Mouse (Mus musculus): ENCODE measurements around the gene Rps26. TPM values are rescaled to one million over a fixed set of nuclear protein-coding genes. Genes with fewer than 3 reads are reported as not detected.
A peak's percentile ranks its signal among the peaks of the same experiment; 100 is the strongest.
"Not testable (repeated sequence)": the region's sequence is repeated elsewhere in the genome, so short reads cannot be mapped to it uniquely, and the experiment has no call there.

Rps26 gene
- total and polyA plus RNA-seq, 3 experiments, result 229 to 337 (median 279) TPM

DNA sequence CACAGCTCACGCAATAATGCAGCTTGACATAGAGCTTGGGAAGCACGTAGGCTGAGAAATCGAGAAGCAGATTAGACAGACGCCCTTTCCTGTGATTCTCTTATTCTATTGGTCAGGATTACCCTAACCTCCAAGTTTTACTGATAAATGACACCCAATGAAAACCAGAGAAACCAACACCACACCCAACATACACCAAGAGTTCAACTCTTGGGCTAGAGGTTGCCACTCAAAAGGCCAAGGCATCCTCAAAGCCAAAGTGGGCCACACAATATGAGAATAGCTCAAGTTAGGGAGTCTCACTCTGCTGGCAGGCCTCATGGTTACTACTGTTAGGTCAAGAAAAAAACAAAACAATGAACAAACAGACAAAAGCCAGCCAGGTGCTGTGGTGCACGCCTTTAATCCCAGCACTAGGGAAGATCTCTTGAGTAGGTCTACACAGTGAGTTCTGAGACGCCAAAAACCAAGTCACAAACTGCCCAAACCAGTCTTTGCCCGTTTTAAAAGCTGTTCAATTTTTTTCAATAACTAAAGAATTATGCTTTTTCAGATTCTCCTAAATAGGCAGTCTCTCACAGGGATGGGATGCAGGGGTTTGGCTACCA lies 1.2 kb downstream of the Rps26 start:
- Histone ChIP-seq H3K9ac (ENCODE audit: low read depth, low read length) (peak overlapping the region; percentile 90), H3K27ac (peak overlapping the region; percentile 100), H3K4me3 (peak overlapping the region; percentile 77), H3K27me3 (ENCODE audit: control insufficient read depth, insufficient read depth, low read length) (no peaks in the 10 kb centered on the region), H3K79me2 (replicated peaks; ENCODE audit: control insufficient read depth, insufficient read depth, low read length) (no peaks in the 10 kb centered on the region), H3K4me1 (ENCODE audit: control insufficient read depth, insufficient read depth, low read length) (peaks cover 3% of the 10 kb centered on the region), H3K36me3 (ENCODE audit: control insufficient read depth, insufficient read depth, low read length) (peaks cover 5% of the 10 kb centered on the region)
- DNase-seq, result no peak
- intact Hi-C loops (cut with DNase I), result loop anchor here (5.0 to 10.0 kb wide), 3 partner anchors 73 to 323 kb away; partner anchors contain the start of genes Gdf11 and Pan2
- no peak for TF ChIP-seq POLR2A (IDR thresholded peaks at IDR 0.05; ENCODE audit: insufficient read depth, low read depth, low read length)
- TF ChIP-seq CTCF (IDR thresholded peaks at IDR 0.05), result no peak
- no peak for TF ChIP-seq EP300 (IDR thresholded peaks at IDR 0.05; ENCODE audit: insufficient read depth, low read depth, low read length)
- 34% methylated on average over 7 of the region's 7 CpGs for WGBS

DNA sequence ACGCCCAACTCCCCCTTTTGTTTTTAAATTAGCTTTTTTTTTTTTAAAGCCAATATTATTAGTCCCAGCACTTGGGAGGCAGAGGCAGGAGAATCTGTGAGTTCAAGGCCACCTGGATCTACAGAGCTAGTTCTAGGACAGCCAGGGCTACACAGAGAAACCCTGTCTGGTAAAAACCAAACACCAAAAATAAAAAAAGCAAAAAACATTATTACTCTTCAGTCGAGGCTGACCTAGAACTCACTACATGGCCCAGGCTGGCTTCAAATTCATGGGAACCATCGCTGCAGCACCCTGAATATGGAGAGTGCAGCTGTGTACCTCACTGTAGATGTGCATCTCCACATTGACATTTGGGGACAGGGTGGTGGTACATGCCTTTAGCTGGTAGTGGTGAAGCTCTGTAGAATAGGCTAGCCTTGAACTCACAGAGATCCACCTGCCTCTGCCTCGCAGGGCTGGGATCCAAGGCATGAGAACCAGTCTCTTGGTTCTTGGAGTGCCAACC lies 3.4 kb downstream of the Rps26 start:
- not testable (repeated sequence) for H3K4me1 ChIP-seq (ENCODE audit: control insufficient read depth, insufficient read depth, low read length); H3K9ac ChIP-seq (ENCODE audit: low read depth, low read length); H3K27me3 ChIP-seq (ENCODE audit: control insufficient read depth, insufficient read depth, low read length); H3K4me3 ChIP-seq; H3K36me3 ChIP-seq (ENCODE audit: control insufficient read depth, insufficient read depth, low read length); H3K79me2 ChIP-seq (replicated peaks; ENCODE audit: control insufficient read depth, insufficient read depth, low read length); DNase-seq; H3K27ac ChIP-seq
- WGBS, result 90% methylated on average over 4 of the region's 4 CpGs
- intact Hi-C loops (cut with DNase I), result loop anchor here (10.0 kb wide), 1 partner anchor 272 kb away; the partner anchor contains the start of gene Gdf11

DNA sequence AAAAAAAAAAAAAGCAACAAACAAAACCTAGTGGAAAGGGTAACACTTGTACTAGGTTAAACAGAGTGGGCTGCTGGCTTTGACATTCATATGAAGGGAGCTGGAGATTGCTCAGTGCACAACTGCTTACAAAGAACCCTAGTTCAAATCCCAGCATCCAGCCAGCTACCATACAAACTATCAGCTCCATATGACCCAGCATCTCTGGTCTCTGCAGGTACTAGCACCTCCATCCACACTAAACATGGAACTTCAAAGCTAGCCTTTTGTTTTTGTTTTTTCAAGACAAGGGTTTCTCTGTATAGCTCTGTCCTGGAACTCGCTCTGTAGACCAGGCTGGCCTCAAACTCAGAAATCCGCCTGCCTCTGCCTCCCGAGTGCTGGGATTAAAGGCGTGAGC lies 3.8 kb downstream of the Rps26 start:
- peaks cover 5% of the 10 kb centered on the region for H3K36me3 ChIP-seq (ENCODE audit: control insufficient read depth, insufficient read depth, low read length)
- no peaks in the 10 kb centered on the region for H3K79me2 ChIP-seq (replicated peaks; ENCODE audit: control insufficient read depth, insufficient read depth, low read length)
- peaks cover 3% of the 10 kb centered on the region for H3K4me1 ChIP-seq (ENCODE audit: control insufficient read depth, insufficient read depth, low read length)
- intact Hi-C loops (cut with DNase I), result loop anchor here (10.0 kb wide), 1 partner anchor 272 kb away; the partner anchor contains the start of gene Gdf11
- no peak overlapping the region for H3K4me3 ChIP-seq
- H3K27ac ChIP-seq, result no peak overlapping the region
- H3K9ac ChIP-seq (ENCODE audit: low read depth, low read length), result no peak overlapping the region
- no peaks in the 10 kb centered on the region for H3K27me3 ChIP-seq (ENCODE audit: control insufficient read depth, insufficient read depth, low read length)
- TF ChIP-seq POLR2A (IDR thresholded peaks at IDR 0.05; ENCODE audit: insufficient read depth, low read depth, low read length) (no peak), CTCF (IDR thresholded peaks at IDR 0.05) (no peak), EP300 (IDR thresholded peaks at IDR 0.05; ENCODE audit: insufficient read depth, low read depth, low read length) (no peak)
- DNase-seq, result no peak
- WGBS, result 93% methylated on average over 4 of the region's 4 CpGs

DNA sequence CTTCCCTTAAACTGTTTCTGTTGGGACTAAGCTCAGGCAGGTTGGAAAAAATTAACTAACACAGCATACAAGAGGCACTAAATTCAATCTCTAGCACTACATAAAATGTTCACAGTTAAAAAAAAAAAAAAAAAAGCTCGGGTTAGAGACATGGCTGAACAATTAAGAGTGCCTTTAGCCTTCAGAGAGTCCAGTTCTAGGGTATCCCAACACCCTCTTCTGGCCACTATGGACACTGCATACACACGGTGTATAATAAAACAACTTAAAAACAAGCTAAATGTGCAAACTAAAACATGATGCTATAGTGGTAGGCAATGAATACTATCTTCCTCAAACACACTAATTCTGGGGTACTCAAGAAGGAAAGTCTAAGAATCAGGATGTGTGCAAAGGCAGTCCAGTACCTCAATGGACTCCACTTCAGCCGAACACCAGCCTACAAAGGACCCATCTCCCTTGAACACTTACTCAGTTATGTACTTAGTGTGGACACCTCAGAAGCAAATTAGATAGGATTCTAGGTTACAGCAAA lies 4.5 kb downstream of the Rps26 start:
- peaks cover 5% of the 10 kb centered on the region for H3K36me3 ChIP-seq (ENCODE audit: control insufficient read depth, insufficient read depth, low read length)
- WGBS, result 78% methylated on average over 3 of the region's 3 CpGs
- H3K79me2 ChIP-seq (replicated peaks; ENCODE audit: control insufficient read depth, insufficient read depth, low read length), result no peaks in the 10 kb centered on the region
- H3K9ac ChIP-seq (ENCODE audit: low read depth, low read length), result no peak overlapping the region
- no peak overlapping the region for H3K4me3 ChIP-seq
- intact Hi-C loops (cut with DNase I), result loop anchor here (10.0 kb wide), 1 partner anchor 273 kb away; the partner anchor contains the start of gene Gdf11
- TF ChIP-seq CTCF (IDR thresholded peaks at IDR 0.05) (peak; percentile 11; the same call in 1 of the 2 replicates), EP300 (IDR thresholded peaks at IDR 0.05; ENCODE audit: insufficient read depth, low read depth, low read length) (no peak), POLR2A (IDR thresholded peaks at IDR 0.05; ENCODE audit: insufficient read depth, low read depth, low read length) (0 out of 2 replicates have a peak, but pooled peaks have one; percentile 7)
- H3K27me3 ChIP-seq (ENCODE audit: control insufficient read depth, insufficient read depth, low read length), result no peaks in the 10 kb centered on the region
- H3K27ac ChIP-seq, result no peak overlapping the region
- H3K4me1 ChIP-seq (ENCODE audit: control insufficient read depth, insufficient read depth, low read length), result peaks cover 3% of the 10 kb centered on the region
- DNase-seq, result no peak

DNA sequence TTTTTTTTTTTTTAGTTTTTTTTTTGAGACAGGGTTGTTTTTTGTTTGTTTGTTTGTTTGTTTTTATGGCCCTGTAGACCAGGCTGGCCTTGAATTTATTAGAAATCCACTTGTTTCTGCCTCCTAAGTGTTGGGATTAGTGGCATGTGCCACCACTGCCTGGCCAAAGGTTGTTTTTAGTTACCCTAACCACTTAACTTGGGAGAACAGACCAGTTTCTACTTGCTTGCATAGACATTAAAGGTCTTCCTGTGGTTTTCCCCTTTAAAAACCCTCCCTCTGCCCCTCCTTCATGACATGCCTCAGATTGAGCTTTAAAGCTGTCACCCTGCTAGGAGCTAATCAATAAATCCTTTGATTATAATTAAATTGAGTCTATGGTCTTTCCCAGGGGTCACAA lies 6.3 kb downstream of the Rps26 start:
- H3K4me3 ChIP-seq, result no peak overlapping the region
- TF ChIP-seq CTCF (IDR thresholded peaks at IDR 0.05) (no peak), POLR2A (IDR thresholded peaks at IDR 0.05; ENCODE audit: insufficient read depth, low read depth, low read length) (no peak), EP300 (IDR thresholded peaks at IDR 0.05; ENCODE audit: insufficient read depth, low read depth, low read length) (no peak)
- no peaks in the 10 kb centered on the region for H3K79me2 ChIP-seq (replicated peaks; ENCODE audit: control insufficient read depth, insufficient read depth, low read length)
- no peaks in the 10 kb centered on the region for H3K27me3 ChIP-seq (ENCODE audit: control insufficient read depth, insufficient read depth, low read length)
- no peak overlapping the region for H3K9ac ChIP-seq (ENCODE audit: low read depth, low read length)
- intact Hi-C loops (cut with DNase I), result loop anchor here (10.0 kb wide), 1 partner anchor 275 kb away; the partner anchor contains the start of gene Gdf11
- DNase-seq, result no peak
- peaks cover 2% of the 10 kb centered on the region for H3K36me3 ChIP-seq (ENCODE audit: control insufficient read depth, insufficient read depth, low read length)
- H3K27ac ChIP-seq, result no peak overlapping the region
- H3K4me1 ChIP-seq (ENCODE audit: control insufficient read depth, insufficient read depth, low read length), result no peaks in the 10 kb centered on the region; the same call in 1 of the 2 replicates

DNA sequence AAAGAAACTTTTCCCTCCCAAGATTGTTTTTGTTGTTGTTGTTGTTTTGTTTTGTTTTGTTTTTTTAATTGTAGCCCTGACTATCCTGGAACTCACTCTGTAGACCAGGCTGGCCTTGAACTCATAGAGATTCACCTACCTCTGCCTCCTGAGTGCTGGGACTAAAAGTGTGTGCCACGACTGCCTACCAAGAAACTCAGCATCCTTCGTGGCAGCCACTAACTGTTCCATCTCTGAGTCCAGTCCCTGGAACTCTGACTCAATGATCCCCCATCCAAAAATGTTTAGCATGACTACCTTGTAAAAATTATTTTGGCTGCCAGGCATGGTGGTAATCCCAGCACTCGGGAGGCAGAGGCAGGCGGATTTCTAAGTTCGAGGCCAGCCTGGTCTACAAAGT lies 7.4 kb downstream of the Rps26 start:
- H3K4me1 ChIP-seq (ENCODE audit: control insufficient read depth, insufficient read depth, low read length); DNase-seq; H3K27me3 ChIP-seq (ENCODE audit: control insufficient read depth, insufficient read depth, low read length); H3K9ac ChIP-seq (ENCODE audit: low read depth, low read length); H3K27ac ChIP-seq; H3K79me2 ChIP-seq (replicated peaks; ENCODE audit: control insufficient read depth, insufficient read depth, low read length); intact Hi-C loops (cut with DNase I); H3K36me3 ChIP-seq (ENCODE audit: control insufficient read depth, insufficient read depth, low read length); H3K4me3 ChIP-seq: not testable (repeated sequence)
- 82% methylated on average over 5 of the region's 5 CpGs for WGBS

Data from heart, adult 2 months (tissue).